Mouse (Mus musculus): ENCODE data around the gene Umps. TPM values are rescaled to one million over a fixed set of nuclear protein-coding genes. Genes with fewer than 3 reads are reported as not detected.

Umps gene
- polyA plus RNA-seq, 1 experiment from 2014 or later, result 12.4 TPM

GRCm38 (mm10) chr16:33937567-33937966 is 29.3 kb downstream of the Umps start:
- no peaks in the 10 kb centered on the region; the same call in none of the 2 replicates for H3K4me1 ChIP-seq (replicated peaks; ENCODE audit: control insufficient read depth, insufficient read depth, low read length)

GRCm38 (mm10) chr16:33936885-33937284 is 30.0 kb downstream of the Umps start:
- Histone ChIP-seq H3K27ac (ENCODE audit: low read depth, low read length) (no peak overlapping the region), H3K4me3 (ENCODE audit: low read depth, low read length) (no peak overlapping the region), H3K9me3 (ENCODE audit: control insufficient read depth) (no peaks in the 10 kb centered on the region), H3K27me3 (replicated peaks; ENCODE audit: control insufficient read depth, insufficient read depth, low read length) (no peaks in the 10 kb centered on the region), H3K4me1 (replicated peaks; ENCODE audit: control insufficient read depth, insufficient read depth, low read length) (no peaks in the 10 kb centered on the region; the same call in none of the 2 replicates), H3K36me3 (ENCODE audit: control insufficient read depth, insufficient read depth) (no peaks in the 10 kb centered on the region), H3K4me2 (replicated peaks; ENCODE audit: low read depth) (no peak overlapping the region), H3K9ac (ENCODE audit: low read depth, low read length) (no peak overlapping the region)
- TF ChIP-seq CTCF (IDR thresholded peaks at IDR 0.05; ENCODE audit: low read depth), result no peak
- WGBS, result 85% methylated on average over 4 of the region's 4 CpGs
- no peak for ATAC-seq

More at GRCm38 (mm10) chr16:33937567-33937966, 29.3 kb downstream of the Umps start:
- Histone ChIP-seq H3K27ac (ENCODE audit: low read depth, low read length) (no peak overlapping the region), H3K9me3 (ENCODE audit: control insufficient read depth) (no peaks in the 10 kb centered on the region), H3K9ac (ENCODE audit: low read depth, low read length) (no peak overlapping the region), H3K36me3 (ENCODE audit: control insufficient read depth, insufficient read depth) (no peaks in the 10 kb centered on the region), H3K4me3 (ENCODE audit: low read depth, low read length) (no peak overlapping the region), H3K27me3 (replicated peaks; ENCODE audit: control insufficient read depth, insufficient read depth, low read length) (no peaks in the 10 kb centered on the region), H3K4me2 (replicated peaks; ENCODE audit: low read depth) (no peak overlapping the region)
- 78% methylated on average over 8 of the region's 8 CpGs for WGBS
- no peak for ATAC-seq
- no peak for TF ChIP-seq CTCF (IDR thresholded peaks at IDR 0.05; ENCODE audit: low read depth)

GRCm38 (mm10) chr16:33935407-33935785 is 31.4 kb downstream of the Umps start:
- H3K9ac ChIP-seq (ENCODE audit: low read depth, low read length), result no peak overlapping the region
- no peaks in the 10 kb centered on the region; the same call in none of the 2 replicates for H3K4me1 ChIP-seq (replicated peaks; ENCODE audit: control insufficient read depth, insufficient read depth, low read length)
- H3K27me3 ChIP-seq (replicated peaks; ENCODE audit: control insufficient read depth, insufficient read depth, low read length), result no peaks in the 10 kb centered on the region
- WGBS, result 95% methylated on average over 6 of the region's 6 CpGs
- H3K36me3 ChIP-seq (ENCODE audit: control insufficient read depth, insufficient read depth), result no peaks in the 10 kb centered on the region
- H3K9me3 ChIP-seq (ENCODE audit: control insufficient read depth), result no peaks in the 10 kb centered on the region
- TF ChIP-seq CTCF (IDR thresholded peaks at IDR 0.05; ENCODE audit: low read depth), result no peak
- H3K4me3 ChIP-seq (ENCODE audit: low read depth, low read length), result no peak overlapping the region
- no peak overlapping the region for H3K27ac ChIP-seq (ENCODE audit: low read depth, low read length)
- ATAC-seq, result no peak
- no peak overlapping the region for H3K4me2 ChIP-seq (replicated peaks; ENCODE audit: low read depth)

DNA sequence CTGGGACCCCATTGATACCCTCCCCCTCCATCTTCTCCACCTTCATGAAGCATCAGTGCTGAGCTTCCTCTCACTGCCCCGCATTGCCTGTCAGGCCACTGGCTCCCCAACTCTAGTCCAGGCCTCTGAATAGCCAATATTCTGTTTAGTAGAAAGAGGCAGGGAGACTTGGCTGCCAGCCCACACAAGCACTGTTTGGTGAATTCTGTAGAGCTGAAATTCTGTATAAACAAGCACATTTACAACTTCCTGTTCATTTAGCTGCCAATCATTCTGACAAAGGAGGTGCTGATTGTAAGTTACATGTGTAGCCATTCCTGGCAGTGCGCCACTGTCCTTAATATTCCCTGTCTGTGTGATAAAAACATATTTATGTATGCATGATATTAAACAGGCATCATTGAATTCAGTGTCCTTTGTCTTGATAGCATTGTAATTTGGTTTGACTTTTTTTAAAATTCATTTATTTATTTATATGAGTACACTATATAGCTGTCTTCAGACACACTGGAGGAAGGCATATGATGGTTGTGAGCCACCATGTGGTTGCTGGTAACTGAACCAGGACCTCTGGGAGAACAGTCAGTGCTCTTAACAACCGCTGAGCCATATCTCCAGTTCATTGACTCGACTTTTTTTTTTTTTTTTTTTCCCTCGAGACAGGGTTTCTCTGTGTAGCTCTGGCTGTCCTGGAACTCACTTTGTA is 32.0 kb downstream of the Umps start:
- no peak for ATAC-seq

DNA sequence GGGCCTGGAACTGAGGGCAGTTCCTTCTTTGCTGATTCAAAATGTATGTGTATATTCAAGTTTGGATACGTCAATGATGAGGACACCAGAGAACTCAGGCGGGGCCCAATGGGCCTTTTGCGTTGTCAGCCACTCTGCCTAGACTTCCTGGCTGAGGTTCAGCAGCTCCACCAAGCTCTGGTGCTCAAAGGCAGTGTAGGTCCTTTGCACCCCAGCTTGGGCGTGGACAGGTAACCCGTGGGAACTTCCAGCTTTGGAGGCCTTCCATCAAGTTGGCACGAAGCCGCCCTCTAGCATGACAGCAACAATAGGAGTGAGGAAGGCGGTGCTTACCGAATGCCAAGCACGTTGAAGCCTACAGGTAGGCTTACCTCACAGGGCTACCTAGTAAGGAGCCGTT is 33.4 kb downstream of the Umps start:
- Histone ChIP-seq H3K9ac (ENCODE audit: low read depth, low read length) (no peak overlapping the region), H3K4me2 (replicated peaks; ENCODE audit: low read depth) (no peak overlapping the region), H3K9me3 (ENCODE audit: control insufficient read depth) (no peaks in the 10 kb centered on the region), H3K27me3 (replicated peaks; ENCODE audit: control insufficient read depth, insufficient read depth, low read length) (no peaks in the 10 kb centered on the region), H3K27ac (ENCODE audit: low read depth, low read length) (no peak overlapping the region), H3K36me3 (ENCODE audit: control insufficient read depth, insufficient read depth) (no peaks in the 10 kb centered on the region), H3K4me1 (replicated peaks; ENCODE audit: control insufficient read depth, insufficient read depth, low read length) (no peaks in the 10 kb centered on the region; the same call in none of the 2 replicates), H3K4me3 (ENCODE audit: low read depth, low read length) (no peak overlapping the region)
- no peak for TF ChIP-seq CTCF (IDR thresholded peaks at IDR 0.05; ENCODE audit: low read depth)
- WGBS, result 84% methylated on average over 11 of the region's 11 CpGs
- ATAC-seq, result no peak

More for the DNA sequence above, 32.0 kb downstream of the Umps start:
- Histone ChIP-seq H3K9ac (ENCODE audit: low read depth, low read length) (no peak overlapping the region), H3K36me3 (ENCODE audit: control insufficient read depth, insufficient read depth) (no peaks in the 10 kb centered on the region), H3K27ac (ENCODE audit: low read depth, low read length) (peak overlapping the region; percentile 54; the same call in 1 of the 2 replicates), H3K4me2 (replicated peaks; ENCODE audit: low read depth) (no peak overlapping the region), H3K4me1 (replicated peaks; ENCODE audit: control insufficient read depth, insufficient read depth, low read length) (no peaks in the 10 kb centered on the region; the same call in none of the 2 replicates), H3K4me3 (ENCODE audit: low read depth, low read length) (no peak overlapping the region), H3K9me3 (ENCODE audit: control insufficient read depth) (no peaks in the 10 kb centered on the region), H3K27me3 (replicated peaks; ENCODE audit: control insufficient read depth, insufficient read depth, low read length) (no peaks in the 10 kb centered on the region)
- WGBS, result 46% methylated on average over 5 of the region's 5 CpGs
- no peak for TF ChIP-seq CTCF (IDR thresholded peaks at IDR 0.05; ENCODE audit: low read depth)

DNA sequence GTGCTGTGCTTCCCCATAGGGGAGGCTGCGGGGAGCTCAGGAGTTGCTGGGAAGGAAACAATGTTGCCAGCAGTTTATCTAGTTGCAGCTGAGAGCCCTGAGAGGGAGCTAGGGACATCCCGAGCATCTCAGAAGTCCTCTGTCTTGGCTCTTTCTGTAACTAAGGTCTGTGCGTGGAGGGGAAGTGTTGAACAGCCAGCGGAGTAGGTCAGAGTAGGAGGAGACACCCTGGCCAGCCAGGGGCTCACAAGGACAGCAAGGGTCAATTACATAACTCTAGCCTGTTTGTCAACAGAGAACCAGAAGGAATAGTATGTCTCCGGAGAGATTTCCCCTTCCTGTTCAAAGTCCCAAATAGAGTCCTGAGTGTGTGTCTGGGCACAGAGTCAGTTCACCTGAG is 34.7 kb downstream of the Umps start:
- TF ChIP-seq CTCF (IDR thresholded peaks at IDR 0.05; ENCODE audit: low read depth), result no peak
- no peaks in the 10 kb centered on the region for H3K27me3 ChIP-seq (replicated peaks; ENCODE audit: control insufficient read depth, insufficient read depth, low read length)
- no peak overlapping the region for H3K4me3 ChIP-seq (ENCODE audit: low read depth, low read length)
- H3K4me1 ChIP-seq (replicated peaks; ENCODE audit: control insufficient read depth, insufficient read depth, low read length), result no peaks in the 10 kb centered on the region; the same call in none of the 2 replicates
- no peak for ATAC-seq
- H3K9me3 ChIP-seq (ENCODE audit: control insufficient read depth), result no peaks in the 10 kb centered on the region
- H3K4me2 ChIP-seq (replicated peaks; ENCODE audit: low read depth), result no peak overlapping the region
- no peaks in the 10 kb centered on the region for H3K36me3 ChIP-seq (ENCODE audit: control insufficient read depth, insufficient read depth)
- H3K27ac ChIP-seq (ENCODE audit: low read depth, low read length), result no peak overlapping the region
- no peak overlapping the region for H3K9ac ChIP-seq (ENCODE audit: low read depth, low read length)
- WGBS, result 52% methylated on average over 5 of the region's 5 CpGs
